Mouse (Mus musculus) right cerebral cortex, postnatal 14 days (tissue): ENCODE data around the gene Tubb2a.
"Not testable (repeated sequence)": the region's sequence is repeated elsewhere in the genome, so short reads cannot be mapped to it uniquely, and the experiment has no call there.

ENCODE experiments used
- DNase-seq: peaks from one replicate; pipeline ENCODE4 v3.0.0; 2022

The Tubb2a gene

DNA sequence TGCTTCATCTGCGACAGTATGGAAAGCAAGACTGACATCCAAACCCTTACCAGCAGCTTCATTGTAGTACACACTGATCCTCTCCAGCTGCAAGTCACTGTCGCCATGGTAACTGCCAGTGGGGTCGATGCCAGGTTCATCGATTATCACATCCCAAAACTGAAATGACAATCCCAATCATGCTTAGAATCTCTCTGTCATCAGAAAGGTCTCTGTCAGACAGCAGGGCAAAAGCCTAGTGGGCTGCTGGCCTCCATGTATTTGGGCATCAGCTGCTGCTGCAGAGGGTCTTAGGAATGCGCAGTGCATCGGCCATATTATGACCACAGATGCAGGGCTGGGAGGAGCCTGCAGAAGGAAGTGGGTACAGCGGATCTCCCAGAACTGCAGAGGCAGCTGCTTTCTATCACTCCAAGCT lies 11.1 kb upstream of the Tubb2a start:
- DNase-seq, result no peak

DNA sequence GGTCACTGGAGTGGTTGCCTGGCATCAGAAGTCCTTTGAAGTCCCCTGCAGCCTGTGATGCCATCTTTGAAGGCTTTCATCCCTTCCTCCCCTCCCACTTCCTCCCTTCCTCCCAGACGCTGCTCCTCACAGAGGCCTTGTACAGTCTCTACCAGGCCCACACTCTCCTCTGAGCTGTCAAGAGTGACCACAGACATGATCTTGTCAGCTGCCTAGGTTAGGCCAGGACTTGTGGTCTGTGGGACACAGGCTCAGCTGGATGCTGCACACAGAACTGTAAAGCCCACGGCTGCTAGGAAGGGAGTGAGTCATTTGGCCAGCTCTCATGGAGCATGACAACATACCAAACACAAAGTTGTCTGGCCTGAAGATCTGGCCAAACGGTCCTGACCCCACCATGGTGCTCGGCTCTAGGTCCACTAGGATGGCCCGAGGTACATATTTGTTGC lies 10.4 kb upstream of the Tubb2a start:
- not testable (repeated sequence) for DNase-seq

DNA sequence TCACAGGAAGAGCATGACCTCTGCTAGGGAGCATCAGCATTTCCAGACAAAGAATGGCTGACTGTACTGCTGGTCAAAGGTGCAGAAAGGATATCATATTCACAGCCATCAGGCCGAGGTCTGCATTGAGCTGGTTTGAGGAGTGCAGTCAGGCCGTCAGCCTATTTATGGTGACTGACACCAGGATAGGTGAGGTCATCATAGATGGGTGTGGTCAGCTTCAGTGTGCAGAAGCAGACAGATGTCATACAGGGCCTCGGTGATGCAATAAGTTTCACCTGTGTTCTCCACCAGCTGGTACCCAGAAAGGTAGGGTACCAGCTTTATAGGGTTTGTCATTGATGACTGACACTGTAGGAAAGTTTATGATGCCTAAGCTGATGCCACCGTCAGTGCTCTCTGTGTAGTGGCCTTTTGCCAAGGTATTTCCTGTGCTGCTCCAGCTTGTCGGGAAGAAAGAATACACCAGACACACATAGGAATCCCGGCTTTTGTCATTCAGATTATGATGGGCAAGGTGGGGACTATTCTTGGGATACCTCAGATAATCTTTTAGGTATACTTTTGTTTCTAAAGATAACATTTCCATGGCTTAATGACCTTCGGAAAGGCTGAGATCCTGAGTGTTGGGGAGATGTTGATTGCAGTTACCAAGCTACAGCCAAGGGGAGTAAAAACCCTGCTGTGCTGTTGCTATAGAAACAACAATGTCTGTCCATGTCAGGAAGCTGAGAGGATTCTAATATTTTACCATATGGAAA lies 9.4 kb upstream of the Tubb2a start:
- no peak for DNase-seq

DNA sequence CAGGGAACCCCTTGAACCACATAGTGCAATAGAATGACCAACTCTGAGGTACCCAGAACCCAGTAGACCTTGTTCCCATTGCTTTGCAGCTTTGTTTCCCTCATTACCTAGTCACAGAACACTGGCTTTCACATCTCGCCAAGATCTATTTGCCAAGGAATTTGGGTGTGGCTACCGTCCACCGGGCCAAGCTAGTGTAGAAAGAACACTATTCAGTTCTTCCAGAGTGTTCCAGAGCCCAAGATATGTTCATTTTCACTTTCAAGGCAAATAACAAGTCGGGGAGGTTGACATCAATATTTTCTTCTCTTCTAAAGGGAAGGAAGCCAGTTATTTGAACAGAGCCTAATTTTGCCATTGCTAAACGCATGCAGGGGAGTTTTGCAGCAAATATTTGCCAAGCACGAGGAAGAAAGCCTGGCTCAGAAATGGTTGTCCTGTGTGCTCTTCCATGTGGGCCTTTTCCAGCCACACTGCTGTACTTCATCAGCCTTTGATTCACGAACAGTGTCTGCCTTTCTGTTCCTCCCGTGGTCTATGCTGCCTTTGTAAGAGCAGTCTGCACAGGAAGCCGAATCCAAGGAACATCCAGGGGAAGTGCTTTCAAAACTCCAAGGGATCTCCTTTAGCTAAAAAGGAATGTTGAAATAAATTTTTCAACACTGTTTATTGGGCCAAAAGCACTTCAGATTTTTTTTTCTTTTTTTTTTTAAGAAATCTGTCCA lies 6.4 kb upstream of the Tubb2a start:
- DNase-seq, result no peak

DNA sequence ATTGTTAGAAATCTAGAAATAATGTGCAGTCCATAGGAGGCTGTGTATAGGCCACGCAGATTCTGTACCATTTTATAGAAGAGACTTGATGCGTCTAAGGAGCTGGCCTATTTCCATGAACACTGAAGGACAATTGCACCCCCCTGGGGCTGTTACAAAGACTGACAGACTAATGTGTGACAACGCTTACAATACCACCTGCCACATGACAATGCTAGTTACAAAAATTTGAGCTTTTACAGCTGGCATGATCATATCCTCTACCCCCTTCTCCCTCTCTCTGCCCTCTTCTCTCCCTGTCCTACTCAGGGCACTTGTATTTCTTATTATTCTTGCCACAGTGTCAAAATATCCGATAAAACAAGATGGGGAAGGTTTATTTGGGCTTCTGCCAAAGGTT lies 4.1 kb upstream of the Tubb2a start:
- no peak for DNase-seq

DNA sequence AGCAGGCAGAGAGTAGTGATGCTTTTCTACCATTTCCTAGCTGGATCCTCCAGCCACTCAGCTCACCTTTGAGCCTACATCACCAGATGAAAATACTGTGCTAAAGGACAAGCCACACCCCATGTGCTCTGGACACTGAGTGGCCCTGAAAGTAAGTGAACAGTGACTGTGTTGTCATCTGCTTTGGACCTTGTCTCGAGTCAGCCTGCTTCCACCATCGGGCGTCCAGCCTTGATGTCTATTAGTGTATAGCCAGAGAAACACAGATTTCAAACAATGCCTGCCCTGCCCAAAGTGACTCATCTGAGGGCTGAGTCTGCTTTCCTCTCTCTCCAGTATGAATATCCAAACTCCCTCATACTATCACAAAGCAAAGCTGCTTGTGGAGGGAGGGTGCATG lies 2.0 kb upstream of the Tubb2a start:
- DNase-seq, result no peak

DNA sequence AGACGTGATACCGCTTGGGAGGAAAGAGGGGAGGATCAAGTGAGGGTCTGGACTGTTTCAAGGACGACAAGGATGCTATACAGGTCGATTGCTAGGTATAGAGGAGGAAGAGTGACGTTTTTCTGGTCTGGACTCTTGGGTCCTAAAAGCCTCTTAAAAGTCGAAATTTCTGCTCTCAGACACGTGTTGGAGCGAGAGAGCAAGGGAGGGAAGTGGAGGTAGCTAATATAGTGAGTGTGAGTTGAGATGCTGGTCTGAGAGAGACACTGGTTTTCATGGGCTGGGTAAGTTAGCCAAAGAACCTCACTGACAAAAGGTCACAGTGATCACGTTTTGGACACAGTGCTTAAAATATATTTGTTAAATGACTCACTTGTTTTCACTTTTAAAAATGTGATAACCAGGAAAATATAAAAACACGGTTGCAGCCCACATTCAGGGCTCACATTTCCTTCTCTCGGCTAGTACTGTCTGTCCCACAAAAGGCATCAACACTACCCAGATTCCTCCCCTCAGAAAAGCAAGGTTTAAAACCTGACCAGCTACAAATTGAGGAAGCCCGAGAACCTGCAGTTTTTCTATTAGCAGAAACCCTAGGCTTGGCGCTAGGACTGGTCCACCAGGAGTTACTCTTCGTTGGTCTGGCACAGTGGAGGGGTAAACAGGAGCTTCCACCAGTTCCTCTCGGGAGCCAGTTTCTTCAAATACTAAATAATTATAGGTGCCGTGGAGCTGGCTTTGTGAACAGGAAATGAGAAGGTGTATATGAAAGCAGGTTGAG lies 883 bp upstream of the Tubb2a start:
- DNase-seq, result no peak

DNA sequence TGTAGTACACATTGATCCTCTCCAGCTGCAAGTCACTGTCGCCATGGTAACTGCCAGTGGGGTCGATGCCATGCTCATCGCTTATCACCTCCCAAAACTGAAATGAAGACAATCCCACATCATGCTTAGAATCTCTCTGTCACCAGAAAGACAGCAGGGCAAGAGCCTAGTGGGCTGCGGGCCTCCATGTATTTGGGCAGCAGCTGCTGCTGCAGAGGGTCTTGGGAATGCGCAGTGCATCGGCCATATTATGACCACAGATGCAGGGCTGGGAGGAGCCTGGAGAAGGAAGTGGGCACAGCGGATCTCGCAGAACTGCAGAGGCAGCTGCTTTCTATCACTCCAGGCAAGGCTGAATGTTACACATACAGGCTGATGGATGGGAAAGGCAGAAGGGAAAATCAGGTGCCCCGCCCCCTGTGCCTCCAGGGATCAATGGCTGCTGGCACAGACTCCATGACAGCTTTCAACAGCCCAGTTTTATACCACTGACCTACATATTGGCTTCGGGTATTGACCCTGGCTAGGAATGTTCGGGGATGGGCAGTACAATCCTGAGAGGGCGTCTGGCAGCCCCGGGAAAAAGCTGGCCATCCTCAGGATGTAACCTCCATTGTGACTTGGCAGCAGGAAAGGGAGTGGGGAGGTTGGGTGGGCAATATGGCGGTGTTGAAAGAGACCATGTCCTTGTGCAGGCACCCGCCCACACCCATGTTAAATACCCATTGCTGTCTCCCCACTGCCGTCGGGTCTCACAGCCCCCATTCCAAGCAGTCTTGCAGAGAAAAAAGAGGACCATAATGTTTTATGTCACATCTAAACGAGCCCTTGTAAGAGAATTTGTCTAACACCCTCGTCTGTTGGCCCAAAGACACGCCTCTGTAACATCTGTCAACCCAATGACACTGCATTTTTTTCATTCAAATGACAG lies 981 bp downstream of the Tubb2a start:
- peak; percentile 60 for DNase-seq

DNA sequence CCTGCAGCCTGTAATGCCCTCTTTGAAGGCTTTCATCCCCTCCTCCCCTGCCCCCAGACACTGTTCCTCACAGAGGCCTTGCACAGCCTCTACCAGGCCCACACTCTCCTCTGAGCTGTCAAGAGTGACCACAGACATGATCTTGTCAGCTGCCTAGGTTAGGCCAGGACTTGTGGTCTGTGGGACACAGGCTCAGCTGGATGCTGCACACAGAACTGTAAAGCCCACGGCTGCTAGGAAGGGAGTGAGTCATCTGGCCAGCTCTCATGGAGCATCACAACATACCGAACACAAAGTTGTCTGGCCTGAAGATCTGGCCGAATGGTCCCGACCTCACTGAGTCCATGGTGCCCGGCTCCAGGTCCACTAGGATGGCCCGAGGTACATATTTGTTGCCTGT lies 1.9 kb downstream of the Tubb2a start:
- not testable (repeated sequence) for DNase-seq

DNA sequence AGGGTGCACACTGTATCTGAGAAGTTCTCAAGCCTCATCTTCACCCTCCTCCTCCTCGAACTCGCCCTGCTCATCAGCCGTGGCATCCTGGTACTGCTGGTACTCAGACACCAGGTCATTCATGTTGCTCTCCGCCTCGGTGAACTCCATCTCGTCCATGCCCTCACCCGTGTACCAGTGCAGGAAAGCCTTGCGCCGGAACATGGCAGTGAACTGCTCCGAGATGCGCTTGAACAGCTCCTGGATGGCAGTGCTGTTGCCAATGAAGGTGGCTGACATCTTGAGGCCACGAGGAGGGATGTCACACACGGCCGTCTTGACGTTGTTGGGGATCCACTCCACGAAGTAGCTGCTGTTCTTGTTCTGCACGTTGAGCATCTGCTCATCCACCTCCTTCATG lies 3.4 kb downstream of the Tubb2a start:
- DNase-seq, result not testable (repeated sequence)

DNA sequence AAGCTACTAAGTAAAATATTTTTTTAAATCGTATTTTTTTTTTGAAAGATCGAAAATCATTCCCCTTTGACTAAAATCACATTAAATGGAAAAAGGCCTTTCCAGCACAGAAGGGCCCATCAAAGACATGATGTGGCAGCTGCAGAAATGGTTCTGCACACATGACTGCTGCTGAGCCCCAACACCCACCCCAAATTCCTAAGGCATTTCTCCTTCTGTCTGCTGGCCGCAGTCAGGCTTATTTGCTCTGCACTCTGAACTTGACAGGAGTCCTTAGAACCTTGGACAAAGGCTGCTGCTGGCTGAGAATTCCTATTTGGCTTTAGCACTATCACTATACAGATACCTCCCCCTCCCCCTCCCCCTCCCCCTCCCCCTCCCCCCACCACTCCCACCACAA lies 5.0 kb downstream of the Tubb2a start:
- no peak for DNase-seq

DNA sequence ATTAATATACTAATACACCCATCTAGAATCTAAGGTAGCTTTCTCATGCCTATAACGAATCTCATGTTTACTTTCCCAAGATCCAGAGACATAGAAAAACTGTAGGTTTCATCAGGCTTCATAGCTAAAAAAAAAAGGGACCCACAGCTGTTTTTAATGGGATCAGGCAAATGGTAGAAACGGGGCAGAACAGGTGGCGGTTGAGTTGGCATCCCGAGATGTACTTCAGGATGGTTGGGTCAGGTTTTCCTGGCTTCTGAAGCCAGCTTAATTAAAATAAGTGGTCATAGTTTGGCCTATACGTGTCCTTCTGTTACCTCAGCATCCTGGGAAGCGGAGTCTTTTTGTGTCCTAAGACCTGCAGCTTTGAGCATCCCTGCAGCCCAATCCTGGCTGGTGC lies 6.0 kb downstream of the Tubb2a start:
- DNase-seq, result no peak

DNA sequence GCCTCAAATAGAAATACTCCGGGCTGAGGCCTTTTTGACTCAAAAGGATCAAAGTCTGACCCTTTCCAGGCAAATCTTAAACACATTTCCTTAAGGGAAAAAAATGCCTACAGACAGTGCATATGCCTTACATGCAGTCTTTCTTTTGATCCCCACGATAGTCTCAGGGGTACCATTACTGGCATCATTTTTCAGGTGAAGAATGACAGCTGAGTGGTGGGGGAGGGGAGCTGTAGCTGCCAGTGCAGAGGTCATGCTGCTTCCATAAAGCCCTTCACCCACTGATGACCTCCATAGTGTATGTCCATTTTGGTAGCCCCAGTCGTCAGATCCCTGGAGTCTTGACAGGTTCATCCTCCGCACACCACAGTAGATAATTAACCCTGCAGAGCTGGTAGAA lies 7.5 kb downstream of the Tubb2a start:
- DNase-seq, result no peak

DNA sequence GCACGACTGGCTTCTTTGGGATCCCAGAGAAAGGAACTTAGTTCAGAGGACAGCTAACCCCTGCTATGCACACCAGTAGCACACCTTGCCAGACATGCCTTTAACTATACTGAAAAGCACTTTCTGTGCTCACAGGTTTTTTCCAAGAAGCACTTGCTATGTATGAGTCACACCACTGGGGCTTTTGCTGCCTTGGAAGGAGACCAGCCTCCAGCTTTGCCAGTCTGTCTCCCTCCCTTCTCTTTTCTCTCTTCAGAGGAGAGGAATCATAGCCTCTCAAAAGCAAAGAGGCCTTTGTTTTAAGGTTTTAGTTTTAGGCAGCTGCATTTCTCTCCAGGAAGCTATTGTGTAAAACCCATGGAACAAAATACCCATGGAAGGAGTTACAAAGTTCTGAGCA lies 11.5 kb downstream of the Tubb2a start:
- DNase-seq, result peak; percentile 28

DNA sequence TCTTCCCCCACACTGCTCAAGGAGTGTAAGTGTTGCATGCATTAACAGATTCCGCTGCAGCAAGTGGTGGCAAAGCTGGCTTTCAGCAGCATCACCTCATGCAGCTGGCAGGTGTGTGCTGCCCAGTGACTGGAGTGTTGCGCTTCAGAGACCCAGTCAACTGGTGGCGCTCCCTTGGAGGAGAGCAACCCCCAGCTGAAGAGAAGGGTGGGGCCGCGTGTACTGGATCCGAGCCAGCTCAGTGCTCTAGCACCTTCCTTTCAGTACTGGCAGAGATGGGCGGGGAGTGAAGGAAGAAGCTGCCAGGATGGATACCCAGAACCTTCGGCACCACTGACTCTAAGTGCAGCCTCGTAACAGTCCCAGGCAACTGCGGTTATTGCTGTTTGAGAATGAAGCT lies 15.3 kb downstream of the Tubb2a start:
- no peak for DNase-seq

DNA sequence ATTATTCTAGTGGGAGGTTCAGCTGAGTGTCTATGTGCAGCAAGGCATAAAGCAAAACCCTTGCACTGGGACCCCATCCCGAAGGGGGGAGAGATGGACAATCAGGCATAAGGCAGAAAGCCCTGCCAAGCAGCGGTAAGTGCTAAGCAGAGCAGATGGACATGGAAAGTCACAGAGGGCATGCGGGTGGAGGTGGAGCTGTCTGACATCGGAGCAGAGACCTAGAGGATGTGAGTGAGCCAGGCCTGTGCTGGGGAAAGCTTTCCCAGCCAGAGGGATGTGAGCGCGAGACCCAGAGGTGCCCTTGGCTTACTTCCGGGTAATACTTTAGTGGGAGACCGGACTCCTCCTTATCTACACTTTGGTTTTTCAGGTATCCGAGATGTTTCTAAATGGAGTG lies 17.7 kb downstream of the Tubb2a start:
- DNase-seq, result no peak

DNA sequence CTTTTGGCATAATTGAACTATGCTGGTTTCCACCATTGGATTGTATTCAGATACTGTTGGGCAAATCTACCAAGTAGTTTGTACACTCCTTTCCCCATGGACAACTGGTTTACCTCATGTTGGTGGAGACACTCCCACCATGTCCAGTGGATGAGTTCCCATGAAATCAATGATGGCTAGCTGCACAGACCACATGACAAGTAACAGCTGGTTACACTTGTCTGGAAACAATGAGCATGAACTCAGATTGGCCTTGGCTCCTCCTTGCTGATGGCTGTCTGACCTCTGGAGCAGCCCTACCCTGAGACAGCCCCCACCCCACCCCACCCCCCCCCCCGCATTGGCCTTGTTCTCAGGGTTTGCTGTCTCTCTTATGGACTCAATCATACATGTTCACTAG lies 20.6 kb downstream of the Tubb2a start:
- DNase-seq, result no peak

DNA sequence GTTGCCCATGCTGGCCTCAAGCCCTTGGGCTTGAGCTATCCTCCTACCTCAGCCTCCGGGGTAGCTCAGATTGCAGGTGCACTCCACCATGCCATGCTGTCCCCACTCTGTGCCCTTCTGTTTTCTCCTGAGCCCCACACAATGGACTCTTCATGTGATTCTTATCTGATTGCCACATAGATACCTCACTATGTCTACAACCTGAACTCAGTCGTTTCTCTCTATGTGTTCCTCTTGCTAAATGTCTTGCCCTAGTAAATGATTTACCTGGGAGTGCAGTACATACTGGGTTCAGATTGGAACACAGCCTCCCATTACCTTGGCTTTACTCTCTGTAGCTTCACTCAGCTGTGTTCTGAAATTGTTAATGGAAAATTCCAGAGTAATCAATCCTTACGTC lies 22.8 kb downstream of the Tubb2a start:
- no peak for DNase-seq

DNA sequence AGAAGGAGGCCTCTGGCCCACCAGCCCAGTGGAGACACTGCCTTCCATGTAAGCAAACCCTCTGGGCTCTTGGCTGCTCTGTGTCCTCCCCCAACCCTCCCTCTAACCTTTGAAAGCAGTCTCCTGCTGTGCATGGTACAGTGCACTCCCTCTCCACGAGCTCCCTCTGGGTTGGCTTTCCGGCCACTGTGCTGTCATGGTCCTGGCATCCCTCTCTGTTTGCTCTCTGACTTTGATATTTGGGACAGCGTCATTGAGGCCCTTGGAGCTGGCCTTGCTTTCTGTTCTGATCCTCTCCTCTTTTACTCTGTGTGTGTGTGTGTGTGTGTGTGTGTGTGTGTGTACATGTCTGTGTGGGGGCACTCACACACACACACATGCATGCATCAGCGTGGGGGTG lies 23.4 kb downstream of the Tubb2a start:
- DNase-seq, result no peak

DNA sequence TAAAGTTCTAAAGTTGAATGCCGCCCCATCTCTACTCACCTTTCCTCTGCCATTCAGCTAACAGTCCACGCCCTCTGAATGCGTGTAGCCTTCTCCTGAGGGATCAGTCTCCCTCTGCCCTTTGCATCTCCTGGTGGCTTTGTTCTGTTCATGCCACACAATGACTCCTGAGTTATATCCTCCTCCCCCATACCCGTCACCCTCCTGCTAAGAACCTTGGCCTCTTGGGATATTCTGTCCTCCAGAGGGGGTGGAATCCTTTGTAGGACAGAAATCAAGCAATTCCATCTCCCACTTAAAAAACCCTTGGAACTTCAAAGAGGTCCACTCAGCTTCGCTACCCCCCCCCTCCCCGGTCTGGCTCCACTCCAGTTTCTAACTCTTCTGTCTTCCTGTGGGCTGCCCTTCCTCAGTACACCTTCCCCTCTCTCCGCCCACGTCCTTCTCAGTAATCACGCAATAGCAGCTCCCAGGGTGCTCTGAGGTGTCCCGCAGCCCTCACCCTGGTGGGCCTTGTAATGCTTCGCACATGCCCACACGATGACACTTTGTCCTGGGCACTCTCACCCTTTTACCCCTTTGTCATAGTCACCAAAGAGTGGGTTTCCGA lies 24.0 kb downstream of the Tubb2a start:
- DNase-seq, result no peak

DNA sequence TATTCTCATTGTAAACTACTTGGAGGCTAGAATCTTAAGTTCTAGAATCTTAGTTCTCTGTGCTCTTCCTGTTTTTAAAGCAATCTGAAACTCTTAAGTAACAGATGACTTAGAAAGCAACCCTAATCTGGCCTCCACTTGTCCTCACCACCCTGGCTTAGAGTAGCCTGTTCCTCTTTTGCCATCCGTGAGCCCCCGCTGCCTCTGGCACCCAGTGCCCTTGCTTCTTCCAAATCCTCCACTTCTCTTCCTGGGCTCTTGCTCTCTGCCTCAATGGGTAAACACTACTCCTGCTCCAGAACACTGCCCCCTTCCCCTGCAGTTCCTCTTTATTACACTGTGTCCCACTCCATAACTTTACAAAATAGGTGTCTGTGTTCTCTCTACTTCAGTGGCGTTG lies 26.1 kb downstream of the Tubb2a start:
- no peak for DNase-seq

DNA sequence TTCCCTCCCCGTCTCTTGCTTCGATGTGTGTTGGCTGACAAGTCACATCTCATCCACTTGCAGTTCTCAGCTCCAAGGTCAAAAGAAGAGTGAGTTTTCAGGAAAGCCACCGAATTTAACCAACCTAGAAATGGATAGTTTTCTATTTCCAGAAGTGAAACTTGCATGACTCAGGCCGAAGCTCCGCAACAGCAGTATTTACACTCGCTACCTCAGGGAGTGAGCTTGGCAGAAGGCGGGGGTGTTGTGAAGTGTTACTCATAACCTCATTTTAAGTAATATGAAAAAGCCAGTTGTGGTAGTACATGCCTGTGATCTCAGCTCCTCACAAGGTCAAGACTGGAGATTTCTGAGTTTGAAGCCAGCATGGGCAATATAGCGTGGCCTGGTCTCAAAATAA lies 27.3 kb downstream of the Tubb2a start:
- DNase-seq, result peak; percentile 34
